Mouse (Mus musculus) hindbrain, embryonic 10.5 days (tissue): ENCODE data around the gene Pcp4l1. TPM values are rescaled to one million over a fixed set of nuclear protein-coding genes. Genes with fewer than 3 reads are reported as not detected.
"Not testable (repeated sequence)": the region's sequence is repeated elsewhere in the genome, so short reads cannot be mapped to it uniquely, and the experiment has no call there.

ENCODE experiments used
- DNase-seq: peaks from one replicate; pipeline ENCODE4 v3.0.0-alpha.2; 2017; ENCODE audit warnings: low spot score
- H3K27ac ChIP-seq: fragments of 300-500 bp; sonication (generic); 2 replicates; pipeline ENCODE4 v1.5.1; 2016; ENCODE audit warnings: mild to moderate bottlenecking, moderate library complexity
- H3K27me3 ChIP-seq: fragments of 300-500 bp; sonication (generic); 2 replicates; pipeline ENCODE4 v1.6.1; 2016; ENCODE audit warnings: mild to moderate bottlenecking; ENCODE audit not compliant: poor library complexity, insufficient read depth, severe bottlenecking
- H3K36me3 ChIP-seq: fragments of 300-500 bp; sonication (generic); 2 replicates; pipeline ENCODE4 v1.6.1; 2016; ENCODE audit warnings: mild to moderate bottlenecking, moderate library complexity
- H3K4me1 ChIP-seq: fragments of 300-500 bp; sonication (generic); replicated peaks from 2 replicates; pipeline ENCODE4 v1.6.1; 2016; ENCODE audit warnings: mild to moderate bottlenecking
- H3K4me3 ChIP-seq: fragments of 300-500 bp; sonication (generic); 2 replicates; pipeline ENCODE4 v1.5.1; 2016; ENCODE audit warnings: mild to moderate bottlenecking, moderate library complexity
- H3K9me3 ChIP-seq: fragments of 300-500 bp; sonication (generic); 2 replicates; pipeline ENCODE4 v1.6.1; 2016; ENCODE audit warnings: mild to moderate bottlenecking, moderate library complexity
- WGBS: fragments of 180-500 bp; shearing (Covaris S2); methylation state at CpG from one replicate; pipeline ENCODE4 v1.1.7; 2016; 5-methylcytosine and 5-hydroxymethylcytosine counted together
- polyA plus RNA-seq: library from polyadenylated mRNA; unstranded; fragments of >200 nt; fragmentation: Nextera tagmentation; extraction: Ambion mirVana; gene quantifications from 2 replicates; pipeline ENCODE4 v1.2.1, GENCODE M21; 2016

Gene Pcp4l1
- 19.9 and 32.8 TPM in 2 replicates for polyA plus RNA-seq

DNA sequence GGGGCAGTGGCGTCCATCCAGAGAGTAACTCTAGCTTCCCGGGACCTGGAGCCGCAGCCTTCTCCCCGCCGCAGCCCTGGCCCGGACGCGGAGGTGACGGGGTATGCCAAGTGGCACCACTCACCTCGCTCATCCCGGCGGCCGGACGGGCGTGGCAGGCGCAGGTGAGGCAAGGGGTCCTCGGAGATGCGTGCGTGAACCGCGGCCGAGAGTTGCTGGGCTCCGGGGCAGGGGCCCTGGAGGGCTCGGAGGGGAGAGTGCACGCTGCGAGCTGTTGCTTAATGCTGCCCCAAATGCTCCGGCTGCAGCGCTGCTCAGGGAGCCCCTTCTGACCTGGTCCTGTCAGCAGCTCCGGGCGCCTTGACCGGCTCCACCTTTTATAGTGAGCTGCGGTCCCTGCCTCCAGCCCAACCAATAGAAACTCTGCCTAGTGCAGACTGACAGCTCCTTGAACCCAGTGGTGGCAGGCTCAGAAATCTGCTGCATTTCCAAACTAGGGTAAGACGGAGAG lies at the start of gene Pcp4l1:
TSS of gene Pcp4l1 (minus strand) at position 382 of the 511 bp plus-strand sequence.
- no peaks in the 10 kb centered on the region for H3K9me3 ChIP-seq
- H3K4me1 ChIP-seq = peaks cover 43% of the 10 kb centered on the region
- peak within 1 kb of the TSS; percentile 67 for H3K4me3 ChIP-seq
- peak within 1 kb of the TSS; percentile 66; the same call in 1 of the 2 replicates for H3K27ac ChIP-seq
- no peaks in the 10 kb centered on the region for H3K36me3 ChIP-seq
- DNase-seq = peak; percentile 77
- under 1% methylated on average over 33 of the region's 33 CpGs for WGBS
- peaks cover 86% of the 10 kb centered on the region for H3K27me3 ChIP-seq

- Histone ChIP-seq H3K27ac (no peak overlapping the region), H3K9me3 (no peaks in the 10 kb centered on the region), H3K4me1 (peaks cover 44% of the 10 kb centered on the region), H3K27me3 (no peaks in the 10 kb centered on the region), H3K4me3 (peak overlapping the region; percentile 71), H3K36me3 (peaks cover 51% of the 10 kb centered on the region)
- WGBS = 93% methylated on average over 8 of the region's 8 CpGs
- no peak for DNase-seq
Measured at GRCm38 (mm10) chr1:171245353-171245752, 49.3 kb upstream of the Pcp4l1 start.

GRCm38 (mm10) chr1:171241952-171242351 lies 45.9 kb upstream of the Pcp4l1 start:
- H3K9me3 ChIP-seq, H3K4me3 ChIP-seq, DNase-seq, H3K27ac ChIP-seq, H3K27me3 ChIP-seq: not testable (repeated sequence)
- WGBS = 88% methylated on average over 12 of the region's 12 CpGs
- Histone ChIP-seq H3K36me3 (peaks cover 85% of the 10 kb centered on the region), H3K4me1 (peaks cover 13% of the 10 kb centered on the region)

DNA sequence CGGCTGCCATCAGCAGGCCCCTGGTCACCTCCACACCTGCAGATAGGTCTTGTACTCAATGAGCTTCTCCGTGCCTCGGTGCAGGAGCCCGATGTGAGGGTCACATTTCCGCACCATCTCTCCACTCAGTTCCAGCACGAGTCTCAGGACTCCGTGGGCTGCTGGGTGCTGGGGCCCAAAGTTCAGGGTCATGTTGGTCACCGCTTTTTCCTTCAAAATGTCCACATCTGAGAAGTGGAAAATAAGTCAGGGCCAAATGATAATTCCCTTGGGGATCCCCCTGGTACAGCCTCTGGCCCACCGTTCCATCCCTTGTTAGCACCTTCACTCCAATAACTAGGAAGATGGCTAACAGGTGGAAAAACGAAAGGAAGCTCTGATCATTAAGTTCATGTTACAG lies 44.8 kb upstream of the Pcp4l1 start:
- Histone ChIP-seq H3K4me3 (no peak overlapping the region), H3K36me3 (peaks cover 95% of the 10 kb centered on the region), H3K27ac (no peak overlapping the region), H3K4me1 (peaks cover 5% of the 10 kb centered on the region), H3K27me3 (no peaks in the 10 kb centered on the region), H3K9me3 (no peaks in the 10 kb centered on the region)
- WGBS = 91% methylated on average over 10 of the region's 10 CpGs
- DNase-seq = no peak

- no peaks in the 10 kb centered on the region for H3K27me3 ChIP-seq
- no peak for DNase-seq
- H3K4me3 ChIP-seq = no peak overlapping the region
- no peaks in the 10 kb centered on the region for H3K9me3 ChIP-seq
- H3K27ac ChIP-seq = no peak overlapping the region
- WGBS = 79% methylated on average over 15 of the region's 15 CpGs
- no peaks in the 10 kb centered on the region for H3K4me1 ChIP-seq
- peaks cover 97% of the 10 kb centered on the region for H3K36me3 ChIP-seq
Measured at GRCm38 (mm10) chr1:171239992-171240744, 44.1 kb upstream of the Pcp4l1 start.

DNA sequence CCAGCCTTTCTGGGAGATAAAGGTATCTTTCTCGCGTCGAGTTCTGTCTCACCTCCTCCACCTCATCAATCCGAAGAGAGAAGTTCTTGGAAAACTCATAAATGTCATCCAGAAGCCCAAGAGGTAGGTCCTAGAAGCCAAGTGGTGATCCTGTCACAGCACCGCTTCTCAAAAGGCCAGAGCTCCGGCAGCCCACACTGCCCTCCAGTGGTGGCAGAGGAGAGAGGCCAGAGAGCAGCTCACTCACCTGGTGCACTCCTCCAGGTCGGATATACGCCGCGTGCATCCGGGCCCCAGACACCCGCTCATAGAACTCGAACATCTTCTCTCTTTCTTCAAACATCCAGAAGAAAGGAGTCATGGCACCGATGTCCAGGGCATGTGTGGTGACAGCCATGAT lies 42.4 kb upstream of the Pcp4l1 start:
- H3K4me3 ChIP-seq = no peak overlapping the region
- H3K36me3 ChIP-seq = peaks cover 100% of the 10 kb centered on the region
- no peaks in the 10 kb centered on the region for H3K9me3 ChIP-seq
- no peak overlapping the region for H3K27ac ChIP-seq
- DNase-seq = peak; percentile 59
- WGBS = 77% methylated on average over 14 of the region's 14 CpGs
- H3K4me1 ChIP-seq = no peaks in the 10 kb centered on the region
- no peaks in the 10 kb centered on the region for H3K27me3 ChIP-seq

GRCm38 (mm10) chr1:171237438-171237837 lies 41.4 kb upstream of the Pcp4l1 start:
- Histone ChIP-seq H3K36me3 (peaks cover 96% of the 10 kb centered on the region), H3K9me3 (no peaks in the 10 kb centered on the region), H3K27me3 (no peaks in the 10 kb centered on the region), H3K27ac (no peak overlapping the region), H3K4me3 (no peak overlapping the region), H3K4me1 (no peaks in the 10 kb centered on the region)
- no peak for DNase-seq
- WGBS = 90% methylated on average over 6 of the region's 6 CpGs

DNA sequence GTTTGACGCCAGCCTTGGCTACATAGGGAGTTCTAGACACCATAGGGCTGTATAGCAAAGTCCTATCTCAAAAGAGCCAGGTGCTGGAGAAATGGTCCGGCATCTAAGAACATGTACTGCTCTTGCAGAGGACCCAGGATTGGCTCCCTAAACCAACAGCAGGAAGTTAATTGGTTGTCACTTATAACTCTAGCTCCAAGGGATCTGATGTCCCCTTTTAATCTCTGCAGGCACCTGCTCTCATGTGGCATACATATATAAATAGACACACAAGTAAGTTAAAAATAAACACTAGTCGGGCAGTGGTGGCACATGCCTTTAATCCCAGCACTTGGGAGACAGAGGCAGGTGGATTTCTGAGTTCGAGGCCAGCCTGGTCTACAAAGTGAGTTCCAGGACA lies 39.7 kb upstream of the Pcp4l1 start:
- H3K4me3 ChIP-seq = no peak overlapping the region

DNA sequence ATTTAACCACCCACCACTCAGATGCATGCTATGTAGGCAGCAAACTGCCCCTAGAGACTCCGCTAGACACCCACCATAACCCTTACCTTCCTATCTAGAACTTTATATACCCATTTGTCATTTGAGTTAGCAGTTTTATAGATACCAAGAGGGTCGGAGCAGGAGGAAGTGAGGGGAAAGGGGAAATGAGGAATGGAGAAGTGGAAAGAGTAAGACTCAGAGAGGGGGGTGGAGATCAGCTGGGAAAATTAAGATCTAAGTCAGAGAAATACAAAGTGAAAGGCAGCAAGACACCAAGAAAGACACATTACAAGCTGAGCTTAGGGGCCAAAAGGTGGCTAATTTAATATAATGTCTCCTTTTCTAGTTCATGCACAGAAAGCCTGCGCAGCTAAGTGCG lies 38.5 kb upstream of the Pcp4l1 start:
- Histone ChIP-seq H3K27ac (no peak overlapping the region), H3K27me3 (no peaks in the 10 kb centered on the region), H3K4me1 (peaks cover 15% of the 10 kb centered on the region), H3K36me3 (peaks cover 67% of the 10 kb centered on the region), H3K4me3 (no peak overlapping the region), H3K9me3 (no peaks in the 10 kb centered on the region)
- no peak for DNase-seq
- WGBS = 95% methylated on average over 4 of the region's 4 CpGs

More for the DNA sequence above, 39.7 kb upstream of the Pcp4l1 start:
- no peak for DNase-seq
- Histone ChIP-seq H3K36me3 (peaks cover 80% of the 10 kb centered on the region), H3K27me3 (no peaks in the 10 kb centered on the region), H3K27ac (no peak overlapping the region), H3K4me1 (peaks cover 3% of the 10 kb centered on the region; the same call in 1 of the 2 replicates), H3K9me3 (no peaks in the 10 kb centered on the region)
- 91% methylated on average over 4 of the region's 4 CpGs for WGBS

DNA sequence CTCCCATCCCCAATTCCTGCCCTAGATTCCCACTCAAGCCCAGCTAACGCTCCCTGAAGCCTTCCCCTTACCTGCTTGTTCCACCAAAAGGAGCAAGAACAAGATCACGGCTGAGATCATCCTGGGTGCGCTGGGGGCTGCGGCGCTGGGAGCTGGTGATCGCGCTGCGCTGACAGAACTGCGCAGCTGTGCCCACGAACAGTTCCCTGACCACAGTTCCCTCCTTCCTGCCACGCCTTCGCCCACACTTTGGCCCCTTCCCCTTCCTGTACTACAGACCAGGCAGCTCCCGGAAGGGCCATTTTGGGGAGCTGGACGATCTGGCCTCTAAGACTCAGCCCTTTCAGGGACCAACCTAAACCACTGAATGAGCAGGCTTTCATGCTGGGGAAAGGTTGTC lies 38.1 kb upstream of the Pcp4l1 start, which contains the start of gene Fcer1g:
TSS of gene Fcer1g (minus strand) at position 240 of the 400 bp plus-strand sequence.
- Histone ChIP-seq H3K27ac (no peak within 1 kb of the TSS), H3K4me1 (peaks cover 15% of the 10 kb centered on the region), H3K27me3 (no peaks in the 10 kb centered on the region), H3K9me3 (no peaks in the 10 kb centered on the region), H3K36me3 (peaks cover 63% of the 10 kb centered on the region), H3K4me3 (no peak within 1 kb of the TSS)
- 94% methylated on average over 14 of the region's 14 CpGs for WGBS
- DNase-seq = no peak

DNA sequence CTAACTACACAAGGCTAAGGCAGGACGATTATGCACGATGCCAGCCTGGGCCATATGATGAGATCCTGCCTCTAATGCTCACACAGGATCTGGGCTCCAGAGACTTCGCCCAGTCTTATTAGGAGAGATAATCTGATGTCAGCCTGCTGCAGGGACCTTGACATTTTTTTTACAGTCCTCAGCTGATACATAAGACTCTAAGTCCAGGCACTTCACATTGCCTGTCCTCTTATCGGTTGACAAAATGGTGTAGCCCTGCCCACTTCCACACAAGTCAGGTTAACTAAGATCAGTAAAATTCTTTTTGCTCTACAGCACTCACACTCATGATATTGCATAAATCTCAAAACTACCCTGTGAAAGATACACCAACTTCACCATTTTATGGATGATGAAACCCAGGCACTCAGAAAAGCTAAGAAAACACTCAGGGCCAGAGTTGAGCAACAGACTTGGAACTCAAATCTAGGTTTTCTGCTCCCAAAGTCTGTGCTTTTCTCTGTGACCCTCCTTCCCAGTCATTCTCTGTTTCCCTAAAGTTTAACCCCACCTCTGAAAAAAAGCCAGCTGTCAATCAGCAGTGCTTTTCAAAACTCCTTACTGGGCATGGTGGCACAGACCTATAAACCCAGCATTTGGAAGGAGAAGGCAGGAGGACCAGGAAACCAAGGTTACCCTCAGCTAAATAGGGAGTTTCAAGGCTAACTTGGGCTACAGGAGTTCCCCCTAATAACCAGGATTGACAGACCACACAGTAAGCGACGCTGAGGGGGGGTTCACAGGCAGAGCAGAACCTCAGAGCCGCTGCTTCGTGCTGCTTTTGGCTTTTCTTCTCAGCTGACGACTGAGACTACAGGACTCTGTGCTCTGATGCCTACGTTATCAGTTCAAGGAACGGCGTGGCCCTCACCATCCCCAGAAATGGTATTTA lies 37.0 kb upstream of the Pcp4l1 start:
- peaks cover 15% of the 10 kb centered on the region for H3K4me1 ChIP-seq
- H3K27me3 ChIP-seq = no peaks in the 10 kb centered on the region
- no peak overlapping the region for H3K27ac ChIP-seq
- H3K4me3 ChIP-seq = no peak overlapping the region
- no peaks in the 10 kb centered on the region for H3K9me3 ChIP-seq
- WGBS = 84% methylated on average over 12 of the region's 12 CpGs
- no peak for DNase-seq
- peaks cover 52% of the 10 kb centered on the region for H3K36me3 ChIP-seq

GRCm38 (mm10) chr1:171232348-171232747 lies 36.3 kb upstream of the Pcp4l1 start:
- no peak for DNase-seq
- Histone ChIP-seq H3K9me3 (no peaks in the 10 kb centered on the region), H3K4me1 (peaks cover 15% of the 10 kb centered on the region), H3K36me3 (peaks cover 45% of the 10 kb centered on the region), H3K27ac (no peak overlapping the region), H3K4me3 (no peak overlapping the region), H3K27me3 (no peaks in the 10 kb centered on the region)
- 87% methylated on average over 5 of the region's 5 CpGs for WGBS
